Mouse (Mus musculus) spleen, postnatal 10 days (tissue): ENCODE results near the gene Ptpra.
"Not testable (repeated sequence)": the region's sequence is repeated elsewhere in the genome, so short reads cannot be mapped to it uniquely, and the experiment has no call there.

Experiments
- DNase-seq, 2 experiments: peaks; one replicate each; pipeline ENCODE4 v3.0.0; 2021 to 2022; ENCODE audit warnings: low spot score in 2 of 2

Ptpra gene

DNA sequence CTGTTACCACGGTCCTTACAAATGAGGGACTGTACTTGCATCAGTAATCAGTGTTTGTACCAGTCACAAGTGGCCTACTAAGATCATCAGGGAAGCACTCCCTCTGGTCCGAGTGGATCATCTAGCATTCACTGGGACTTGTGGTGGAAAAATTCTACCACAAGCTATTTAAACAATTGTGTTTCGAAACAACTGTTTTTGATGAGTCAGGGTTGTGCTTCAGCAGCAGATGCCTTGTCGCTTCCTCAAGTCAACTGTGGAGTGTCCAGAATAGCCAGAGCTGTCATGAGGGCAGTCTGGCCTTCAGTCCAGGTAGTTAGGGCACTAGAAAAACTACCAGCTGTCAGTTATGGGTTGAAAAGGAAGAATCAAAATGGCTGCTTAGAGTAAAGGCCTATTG is 38.5 kb downstream of the Ptpra start:
- no peak for DNase-seq

DNA sequence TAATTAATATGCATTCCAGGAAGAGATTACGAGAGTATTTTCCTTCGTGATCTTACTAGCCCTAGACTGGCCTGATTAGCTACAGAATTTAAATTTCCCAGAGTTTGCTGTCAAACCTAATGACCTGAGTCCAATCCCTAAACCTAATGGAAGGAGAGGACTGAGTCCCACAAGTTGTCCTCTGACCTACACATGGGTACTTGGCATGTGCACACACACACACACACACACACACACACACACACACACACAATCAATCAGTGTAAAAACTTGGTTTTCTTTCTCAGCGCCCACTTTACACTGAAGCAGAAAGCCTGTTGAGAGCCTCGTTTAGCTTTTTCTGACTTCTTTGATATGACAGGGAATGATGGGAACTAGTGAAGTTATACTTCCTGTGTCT is 41.1 kb downstream of the Ptpra start:
- no peak for DNase-seq

DNA sequence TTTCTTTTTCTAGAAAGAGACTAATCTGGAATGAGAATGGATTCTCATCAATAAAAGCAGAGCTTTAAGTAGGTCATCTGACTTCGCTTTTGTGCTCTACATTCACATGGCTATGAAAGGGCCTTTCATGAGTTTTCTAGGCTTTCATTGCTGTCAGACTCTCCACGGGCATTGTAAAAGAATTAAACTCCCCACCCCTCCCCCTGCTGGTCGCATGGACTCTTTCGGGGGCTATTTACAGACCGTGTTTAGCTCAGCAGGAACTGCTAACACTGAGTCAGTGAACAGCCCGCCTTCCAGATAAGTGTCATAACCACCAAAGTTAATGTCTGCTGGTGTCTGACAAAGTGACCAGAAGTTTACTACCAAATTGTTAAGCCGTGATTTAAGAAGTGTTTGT is 41.5 kb downstream of the Ptpra start:
- DNase-seq = peak in 1 of 2 experiments; percentile 35

DNA sequence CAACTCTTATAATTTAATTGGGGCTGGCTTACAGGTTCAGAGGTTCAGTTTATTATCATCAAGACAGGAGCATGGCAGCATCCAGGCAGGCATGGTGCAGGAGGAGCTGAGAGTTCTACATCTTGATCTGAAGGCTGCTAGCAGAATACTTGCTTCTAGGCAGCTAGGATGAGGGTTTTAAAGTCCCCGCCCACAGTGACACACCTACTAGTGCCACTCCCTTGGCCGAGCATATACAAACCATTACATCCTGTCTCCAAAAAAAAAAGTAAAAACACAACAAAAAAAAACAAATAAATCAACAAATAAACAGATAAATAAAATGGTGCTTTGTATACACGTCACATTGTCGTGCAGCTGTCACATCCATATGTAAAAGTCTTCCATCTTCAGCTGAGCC is 45.0 kb downstream of the Ptpra start:
- DNase-seq = not testable (repeated sequence)

DNA sequence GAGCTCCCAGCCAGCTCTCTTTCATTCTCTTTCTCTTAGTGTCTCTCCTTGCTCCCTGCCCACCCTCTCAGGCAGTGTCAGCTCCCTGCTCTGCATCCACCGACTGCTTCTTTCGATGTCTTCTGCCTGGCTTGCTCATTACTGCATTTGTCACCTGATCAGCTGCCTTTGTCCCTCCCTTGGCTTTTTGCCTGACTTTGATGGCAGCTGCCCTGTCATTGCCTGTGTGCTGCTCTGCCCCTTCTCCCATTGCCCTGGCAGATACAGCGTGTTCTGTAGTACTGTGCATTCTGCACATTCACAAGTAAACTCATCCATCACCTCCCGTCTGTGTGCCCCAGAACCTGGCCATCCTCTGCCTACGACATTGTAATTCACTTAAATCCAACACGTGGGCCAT is 46.0 kb downstream of the Ptpra start:
- no peak for DNase-seq

DNA sequence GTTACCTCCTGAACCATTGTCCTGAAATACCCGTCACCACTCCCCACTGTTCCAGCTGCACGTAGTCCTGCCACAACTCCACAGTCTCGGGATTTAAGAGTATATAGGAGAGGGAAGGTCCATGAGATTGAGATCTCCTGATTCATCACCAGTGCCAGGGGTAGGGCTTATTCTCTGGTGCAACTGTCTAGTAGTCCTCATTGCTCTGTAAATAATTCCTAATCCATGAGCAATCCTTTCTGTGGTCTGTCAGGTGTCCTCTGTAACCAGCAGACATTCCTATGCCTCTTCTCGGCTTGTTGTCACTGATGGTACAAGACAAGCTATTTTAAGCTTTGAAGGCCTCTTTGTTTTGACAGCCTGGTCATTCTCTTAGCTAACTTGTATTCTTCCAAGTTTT is 46.9 kb downstream of the Ptpra start:
- no peak for DNase-seq

DNA sequence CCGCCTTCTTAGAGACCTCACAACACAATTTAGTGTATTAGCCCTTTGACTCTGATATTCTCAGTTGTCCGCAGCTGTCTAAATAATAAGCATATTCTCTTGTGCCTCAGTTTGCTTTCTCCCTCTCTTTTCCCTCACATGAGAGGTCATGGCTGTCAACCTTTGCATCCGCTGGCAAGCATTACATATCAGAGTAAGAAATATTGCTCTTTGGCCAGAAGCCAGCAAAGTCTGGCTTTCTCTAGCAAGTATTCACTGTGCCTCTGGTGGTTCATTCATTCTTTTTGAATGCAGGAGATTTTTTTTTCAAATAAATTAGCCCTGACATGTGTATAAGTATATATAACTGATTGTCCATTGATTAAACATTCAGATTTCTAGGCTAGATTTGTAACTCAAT is 49.5 kb downstream of the Ptpra start:
- no peak for DNase-seq

DNA sequence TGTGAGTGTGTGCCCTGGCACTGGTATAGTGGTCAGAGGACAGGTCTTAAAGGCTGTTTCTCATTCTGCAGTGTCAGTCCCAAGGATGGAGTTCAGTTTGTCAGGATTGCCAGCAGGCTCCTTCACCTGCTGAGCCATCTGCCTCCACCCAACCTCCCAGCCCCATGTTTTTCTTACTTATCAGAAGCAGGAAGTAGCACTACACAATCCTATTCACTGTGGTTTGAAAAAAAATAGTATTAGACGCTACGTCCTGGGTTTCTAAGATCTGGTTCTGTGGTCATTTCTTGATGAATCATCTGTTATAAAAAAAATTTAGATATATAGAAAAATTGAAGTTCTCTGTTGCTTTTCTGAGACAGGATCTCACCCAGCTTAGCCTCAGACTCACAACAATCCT is 51.5 kb downstream of the Ptpra start:
- DNase-seq = no peak

DNA sequence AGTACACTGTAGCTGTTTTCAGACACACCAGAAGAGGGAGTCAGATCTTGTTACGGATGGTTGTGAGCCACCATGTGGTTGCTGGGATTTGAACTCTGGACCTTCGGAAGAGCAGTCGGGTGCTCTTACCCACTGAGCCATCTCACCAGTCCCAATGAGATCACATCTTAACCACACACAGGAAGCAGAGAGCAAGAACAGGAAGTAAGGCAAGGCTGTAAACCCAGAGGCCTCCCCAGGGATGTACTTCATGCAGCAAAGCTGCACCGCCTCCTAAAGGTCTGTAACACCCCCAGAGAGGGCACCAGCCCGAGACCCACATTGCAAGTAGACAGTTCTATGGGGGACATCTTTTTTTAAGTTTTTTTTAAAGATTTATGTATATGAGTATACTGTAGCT is 61.5 kb downstream of the Ptpra start:
- not testable (repeated sequence) for DNase-seq

DNA sequence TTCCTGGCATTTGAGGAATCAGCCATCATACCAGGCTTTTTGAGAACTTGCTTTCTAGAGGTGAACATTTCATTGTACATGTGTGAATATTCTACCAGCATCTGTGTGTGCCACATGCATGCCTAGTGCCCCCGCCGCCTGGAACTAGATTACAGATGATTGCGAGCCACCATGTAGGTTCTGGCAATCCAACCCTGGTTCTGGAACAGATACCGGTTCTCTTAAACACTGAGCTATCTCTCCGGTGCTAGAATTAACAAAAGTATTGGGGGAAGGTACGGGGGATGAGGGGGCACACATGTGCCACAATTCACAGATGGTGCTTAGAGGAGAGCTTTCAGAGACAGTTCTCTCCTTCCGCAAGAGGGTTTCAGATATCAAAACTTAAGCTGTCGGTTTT is 63.8 kb downstream of the Ptpra start:
- DNase-seq = no peak

DNA sequence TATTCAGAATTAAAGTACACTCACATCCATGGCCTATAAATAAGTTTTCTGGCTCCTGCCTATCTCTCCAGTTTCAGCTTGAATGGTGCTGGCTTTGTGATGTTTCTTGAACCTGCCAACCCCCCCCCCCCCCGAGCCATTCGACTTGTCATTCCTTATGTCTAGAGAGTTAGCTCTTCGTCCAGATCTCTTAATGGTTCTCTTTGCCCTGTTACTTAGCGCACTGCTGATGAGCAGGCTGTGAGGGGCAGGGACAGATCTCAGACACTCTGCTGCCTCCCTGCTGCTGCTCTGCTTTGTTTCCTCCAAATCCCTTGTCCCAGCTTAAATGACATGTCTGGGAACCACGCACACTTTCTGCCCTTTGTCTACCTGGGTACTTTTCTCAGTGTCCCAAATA is 65.7 kb downstream of the Ptpra start:
- no peak for DNase-seq

DNA sequence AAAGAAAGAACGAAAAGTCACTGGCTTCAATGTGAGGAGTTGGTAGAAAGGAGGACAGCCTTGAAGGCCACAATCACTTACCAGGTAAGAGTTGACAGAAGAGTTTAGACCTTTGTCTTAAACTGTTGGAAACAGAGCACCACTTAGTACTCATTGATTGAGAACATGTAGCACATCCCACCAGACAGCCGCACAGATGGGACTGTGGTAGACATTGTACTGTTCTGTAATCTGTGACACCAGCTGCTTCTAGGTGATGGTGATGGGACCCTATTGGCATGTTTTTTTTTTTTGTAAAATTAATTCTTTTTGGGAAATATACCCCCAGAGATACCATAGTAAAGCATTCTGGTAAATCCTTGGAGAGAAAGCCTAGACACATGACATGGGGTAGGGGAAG is 71.8 kb downstream of the Ptpra start:
- DNase-seq = no peak

DNA sequence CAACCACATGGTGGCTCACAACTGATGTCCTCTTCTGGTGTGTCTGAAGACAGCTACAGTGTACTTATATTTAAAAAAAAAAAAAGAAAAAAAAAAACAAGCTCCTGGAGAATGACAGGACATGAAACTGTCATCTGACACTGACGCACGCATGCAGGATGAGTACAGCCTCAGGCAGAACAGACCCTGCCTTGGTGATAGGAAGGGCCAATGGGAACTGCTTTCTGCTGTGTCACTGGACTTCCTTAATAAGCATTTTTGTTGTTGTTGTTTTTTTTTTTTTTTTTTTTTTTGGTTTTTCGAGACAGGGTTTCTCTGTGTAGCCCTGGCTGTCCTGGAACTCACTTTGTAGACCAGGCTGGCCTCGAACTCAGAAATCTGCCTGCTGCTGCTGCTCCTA is 75.4 kb downstream of the Ptpra start:
- not testable (repeated sequence) for DNase-seq

DNA sequence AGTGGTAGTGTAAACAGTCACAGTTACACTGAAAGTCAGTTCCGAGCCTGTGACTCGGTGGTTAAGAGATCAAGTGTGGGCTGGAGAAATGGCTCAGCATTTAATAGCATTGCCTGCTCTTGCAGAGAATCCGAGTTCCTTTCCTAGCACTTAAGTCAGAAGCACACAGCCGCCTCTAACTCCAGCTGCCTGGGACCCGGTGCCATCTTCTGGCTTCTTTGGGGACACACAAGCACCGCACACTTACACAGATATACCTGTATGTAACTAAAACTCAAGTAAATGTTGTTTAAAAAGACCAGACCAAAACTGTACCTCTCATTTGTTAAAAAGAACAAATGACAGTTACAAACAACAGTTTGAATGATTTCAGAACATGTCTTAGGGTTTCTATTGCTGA is 78.4 kb downstream of the Ptpra start:
- no peak for DNase-seq

DNA sequence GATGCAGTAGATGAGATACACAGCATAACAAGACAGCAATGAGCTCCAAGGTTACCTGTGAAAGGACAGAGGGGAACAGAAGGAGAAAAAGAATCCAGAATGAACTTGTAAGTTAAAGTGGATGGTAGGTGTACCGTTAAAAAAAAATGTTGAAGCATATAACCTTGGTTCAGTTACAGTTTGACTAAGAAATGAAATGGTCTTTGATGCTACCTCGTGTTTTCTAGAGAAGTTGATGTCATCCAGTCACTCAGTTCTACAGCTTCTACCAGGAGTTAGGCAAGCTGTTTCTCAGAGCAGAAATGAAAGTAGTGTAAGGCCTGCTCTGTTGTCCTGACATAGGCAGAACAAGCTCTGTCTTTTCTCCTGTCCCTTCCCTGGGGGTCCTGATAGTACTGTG is 79.2 kb downstream of the Ptpra start:
- DNase-seq = no peak

DNA sequence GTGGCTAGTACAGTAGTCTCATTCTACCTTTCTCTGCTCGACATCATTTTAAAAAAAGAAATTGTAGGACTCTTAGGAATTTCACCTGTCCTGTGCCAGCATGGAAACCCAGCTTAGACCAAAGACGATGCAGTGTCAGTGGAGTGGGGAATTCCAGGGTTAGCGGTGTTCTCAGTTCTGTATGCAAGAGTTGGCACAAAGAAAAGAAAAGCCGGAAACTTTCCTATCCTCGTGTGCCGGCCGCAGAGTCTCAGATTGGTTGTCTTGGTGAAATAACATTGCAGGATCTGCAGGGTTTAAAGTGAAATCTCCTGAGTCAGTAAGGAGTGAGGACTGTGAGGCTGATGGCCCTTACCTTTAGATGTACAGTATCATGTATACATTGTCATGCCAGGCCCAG is 79.8 kb downstream of the Ptpra start:
- no peak for DNase-seq

DNA sequence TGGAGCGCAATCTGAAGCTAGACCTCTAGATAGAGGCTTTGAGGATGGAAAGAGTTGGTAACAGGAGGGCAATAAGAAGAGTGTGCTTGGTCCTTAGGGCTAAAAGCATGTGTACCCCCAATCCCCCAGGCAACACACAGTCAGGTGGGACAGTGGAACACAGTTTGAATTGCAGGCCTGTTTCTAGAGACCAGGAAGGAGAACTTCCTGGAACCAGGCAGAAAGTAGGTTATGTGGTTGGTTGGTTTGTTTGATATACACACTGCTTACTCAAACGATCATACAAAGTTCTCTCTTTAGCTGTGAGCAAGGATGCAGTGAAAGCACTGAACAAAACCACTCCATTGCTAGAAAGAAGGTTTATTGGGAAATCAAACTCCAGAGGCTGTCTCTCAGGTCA is 82.1 kb downstream of the Ptpra start:
- no peak for DNase-seq

DNA sequence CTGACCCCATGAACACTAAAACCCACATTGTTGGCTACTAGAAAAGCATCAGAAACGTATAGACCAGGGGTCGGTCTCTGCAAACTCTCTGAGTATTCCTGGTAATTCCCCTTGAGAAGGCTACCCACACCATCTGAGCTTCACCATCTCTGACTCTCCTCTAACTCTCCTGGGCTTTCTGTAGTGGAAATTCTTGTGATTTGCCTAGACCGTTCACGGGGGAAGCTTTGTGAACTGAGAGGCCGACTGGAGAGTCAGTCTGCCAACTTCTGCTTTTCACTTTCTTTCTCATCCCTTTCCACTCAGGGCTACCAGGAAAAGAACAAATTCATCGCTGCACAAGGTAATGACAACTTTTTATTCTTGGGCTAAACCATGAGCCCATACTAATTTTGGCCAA is 84.9 kb downstream of the Ptpra start:
- DNase-seq = no peak

DNA sequence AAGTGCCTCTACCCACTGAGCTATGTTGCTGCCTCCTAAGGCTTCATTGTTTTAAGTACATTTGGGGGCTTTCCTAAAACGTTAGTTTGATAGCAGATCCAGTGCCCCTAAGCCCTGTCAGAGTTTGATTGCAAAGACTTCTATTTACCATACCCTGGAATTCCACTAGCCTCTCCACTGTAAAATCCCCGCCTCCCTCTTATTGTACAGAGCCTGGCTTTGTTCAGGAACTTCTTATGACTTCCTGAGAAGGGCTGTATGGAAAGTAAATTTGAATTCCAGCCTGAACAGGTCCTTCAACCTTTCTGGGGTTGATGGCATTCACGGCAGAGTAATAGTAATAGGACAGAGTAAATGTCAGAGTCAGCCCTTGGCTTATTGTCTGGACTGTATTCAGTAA is 86.8 kb downstream of the Ptpra start:
- DNase-seq = no peak

DNA sequence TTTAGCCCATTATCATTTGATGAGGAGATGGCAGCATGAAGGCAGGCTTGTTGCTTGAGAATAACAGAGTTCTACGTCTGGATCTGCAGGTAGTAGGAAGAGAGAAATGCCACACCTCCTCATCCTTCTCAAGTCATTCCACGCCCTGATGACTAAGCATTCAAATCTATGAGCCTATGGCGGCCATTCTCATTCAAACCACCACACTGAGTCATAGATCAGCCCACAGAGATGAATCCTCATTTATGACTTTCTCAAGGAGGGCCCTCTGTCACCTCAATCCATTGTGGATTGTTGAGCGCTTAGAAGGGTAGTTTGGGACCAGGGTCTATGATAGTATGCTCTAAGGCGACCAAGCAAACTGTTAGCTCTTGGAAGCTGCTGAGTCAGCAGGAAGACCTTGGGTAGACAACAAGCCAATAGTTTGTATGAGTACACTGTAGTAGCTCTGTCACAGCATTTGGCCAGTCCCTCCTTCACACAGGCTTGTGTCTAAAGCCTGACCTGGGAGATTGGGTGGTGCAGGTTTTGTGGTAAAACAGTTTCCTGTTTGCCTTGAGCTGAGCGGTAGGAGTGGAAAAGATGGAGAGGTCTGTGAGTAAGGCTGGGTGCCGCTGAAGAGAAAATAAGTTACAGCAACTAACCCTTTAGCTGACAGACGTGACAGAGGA is 88.9 kb downstream of the Ptpra start:
- no peak for DNase-seq

DNA sequence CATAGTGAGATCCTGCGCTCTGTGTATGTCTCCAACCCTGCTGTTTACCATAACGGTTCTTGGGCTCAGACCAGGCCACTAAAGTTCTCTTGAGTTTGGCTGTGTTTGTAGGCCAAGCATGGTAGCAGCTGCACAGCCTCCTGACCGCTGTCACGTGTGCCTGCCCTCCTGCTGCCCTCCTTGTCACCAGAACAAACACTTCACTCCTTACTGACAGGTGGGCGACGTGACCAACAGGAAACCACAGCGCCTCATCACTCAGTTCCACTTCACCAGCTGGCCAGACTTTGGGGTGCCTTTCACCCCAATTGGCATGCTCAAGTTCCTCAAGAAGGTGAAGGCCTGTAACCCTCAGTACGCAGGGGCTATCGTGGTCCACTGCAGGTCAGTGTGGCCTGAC is 90.2 kb downstream of the Ptpra start:
- peak in 1 of 2 experiments; percentile 39 for DNase-seq

DNA sequence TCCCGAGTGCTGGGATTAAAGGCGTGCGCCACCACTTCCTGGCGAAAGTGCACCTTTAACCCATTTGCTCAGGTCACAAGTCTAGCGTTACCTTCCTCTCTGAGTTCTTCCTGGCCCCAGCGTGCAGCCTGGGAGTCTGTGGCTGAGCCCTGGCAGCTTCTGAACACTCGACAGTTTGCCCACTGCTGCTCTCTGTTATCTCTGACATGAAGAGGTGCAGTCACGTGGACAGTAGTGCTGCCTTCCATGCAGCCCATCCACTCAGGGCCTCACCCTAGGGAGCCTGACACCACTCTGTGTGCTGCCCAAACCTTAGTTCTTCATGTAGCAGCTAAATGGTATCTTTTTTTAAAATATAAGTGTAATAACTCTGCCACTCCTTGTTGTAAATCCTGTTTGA is 96.9 kb downstream of the Ptpra start:
- no peak for DNase-seq

DNA sequence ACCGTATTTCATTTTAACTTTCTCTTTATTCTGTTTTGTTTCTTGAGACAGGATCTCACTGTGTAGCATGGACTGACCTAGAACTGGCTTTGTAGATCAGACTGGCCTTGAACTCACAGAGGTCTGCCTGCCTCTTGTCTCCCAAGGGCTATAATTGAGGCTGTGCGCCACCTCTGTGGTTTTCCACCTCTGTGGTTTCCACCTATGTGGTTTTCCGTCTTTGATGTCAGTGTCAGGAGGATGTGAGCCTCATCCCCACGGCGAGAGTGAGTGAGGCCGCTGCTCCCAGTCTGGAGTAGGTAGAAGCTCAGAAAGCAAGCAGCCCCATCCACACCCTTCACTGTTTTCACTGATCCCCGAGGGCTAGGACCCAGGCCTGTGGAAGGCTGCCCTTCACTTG is 104.8 kb downstream of the Ptpra start:
- DNase-seq = no peak

DNA sequence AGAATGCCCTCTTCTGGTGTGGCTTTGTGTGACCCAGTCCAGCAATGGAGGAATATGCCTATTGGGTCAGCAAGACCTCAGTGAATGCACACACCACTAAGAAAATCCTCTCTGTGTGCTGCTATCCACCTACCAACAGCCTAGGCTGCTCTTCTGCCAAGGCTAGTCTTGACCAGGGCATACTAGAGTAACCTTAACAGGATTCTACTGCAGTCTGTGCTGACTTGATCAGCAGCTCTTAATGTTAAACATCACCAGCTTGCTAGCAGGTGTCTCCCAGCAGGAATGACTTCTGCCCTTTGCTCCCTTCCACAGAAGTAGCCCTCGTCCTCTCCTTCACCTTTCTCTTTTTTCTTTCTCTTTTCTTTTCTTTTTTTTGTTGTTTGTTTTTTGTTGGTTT is 106.2 kb downstream of the Ptpra start:
- no peak for DNase-seq

DNA sequence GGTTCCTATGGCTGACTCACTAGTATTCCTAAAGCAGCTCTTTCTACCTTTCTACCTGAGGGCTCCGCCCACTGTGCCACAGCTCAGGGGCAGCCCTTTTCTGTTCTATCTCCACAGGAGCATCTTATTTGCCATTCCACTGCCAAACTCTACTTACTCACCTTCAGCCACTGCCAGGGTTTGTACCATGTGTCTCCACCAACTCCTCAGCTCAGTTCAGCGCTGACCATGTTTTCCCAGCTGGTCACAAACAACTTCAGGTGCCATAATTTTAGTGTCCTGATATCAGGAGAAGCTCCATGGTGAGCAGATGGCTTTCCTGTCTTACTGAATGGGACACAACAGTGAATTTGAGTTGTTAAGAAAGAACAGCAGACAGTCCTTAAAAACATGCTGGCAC is 107.4 kb downstream of the Ptpra start:
- no peak for DNase-seq
